Mouse (Mus musculus) kidney, adult 2 months (tissue): ENCODE data around the gene Gm49321. TPM values are rescaled to one million over a fixed set of nuclear protein-coding genes. Genes with fewer than 3 reads are reported as not detected.

ENCODE experiments used
- DNase-seq: peaks from one replicate; pipeline ENCODE4 v3.0.0; 2021
- H3K27ac ChIP-seq: fragments of 200-500 bp; 2 replicates; pipeline ENCODE4 v1.5.1; 2012; ENCODE audit warnings: low read depth, low read length, control low read depth, inconsistent platforms; ENCODE audit not compliant: insufficient read depth
- H3K27me3 ChIP-seq: fragments of 200-500 bp; replicated peaks from 2 replicates; pipeline ENCODE4 v1.6.1; 2012; ENCODE audit warnings: mild to moderate bottlenecking, moderate library complexity, low read length, inconsistent platforms; ENCODE audit not compliant: control insufficient read depth, insufficient read depth
- H3K36me3 ChIP-seq: fragments of 200-500 bp; 2 replicates; pipeline ENCODE4 v1.6.1; 2012; ENCODE audit warnings: mild to moderate bottlenecking, moderate library complexity, low read length, inconsistent platforms; ENCODE audit not compliant: control insufficient read depth, insufficient read depth
- H3K4me1 ChIP-seq: fragments of 200-500 bp; 2 replicates; pipeline ENCODE4 v1.6.1; 2011; ENCODE audit warnings: low read length; ENCODE audit not compliant: control insufficient read depth, insufficient read depth
- H3K4me3 ChIP-seq: fragments of 200-500 bp; 2 replicates; pipeline ENCODE4 v1.5.1; 2011; ENCODE audit warnings: mild to moderate bottlenecking, low read depth, low read length, control low read depth; ENCODE audit not compliant: insufficient read depth
- CTCF ChIP-seq: fragments of 200-500 bp; conservative IDR thresholded peaks from 2 replicates; pipeline ENCODE4 v1.5.1; 2011; ENCODE audit warnings: low read depth, mild to moderate bottlenecking, control low read depth, low read length, moderate library complexity, mixed read lengths; ENCODE audit not compliant: insufficient read depth, insufficient read length
- POLR2A ChIP-seq: fragments of 200-500 bp; IDR thresholded peaks from one replicate; pipeline ENCODE4 v1.6.1; 2011; ENCODE audit warnings: low read depth, low read length, control low read depth
- WGBS: fragments of 180-500 bp; shearing (Covaris S2); methylation state at CpG from one replicate; pipeline ENCODE4 v1.1.7; 2018; 5-methylcytosine and 5-hydroxymethylcytosine counted together
- polyA plus RNA-seq: library from polyadenylated mRNA; depleted of rRNA; stranded (reverse); fragments of >200 nt; gene quantifications from 2 replicates; pipeline ENCODE4 v1.2.3, GENCODE M21; 2012

Gm49321 gene
- polyA plus RNA-seq, 1 experiment: not detected

DNA sequence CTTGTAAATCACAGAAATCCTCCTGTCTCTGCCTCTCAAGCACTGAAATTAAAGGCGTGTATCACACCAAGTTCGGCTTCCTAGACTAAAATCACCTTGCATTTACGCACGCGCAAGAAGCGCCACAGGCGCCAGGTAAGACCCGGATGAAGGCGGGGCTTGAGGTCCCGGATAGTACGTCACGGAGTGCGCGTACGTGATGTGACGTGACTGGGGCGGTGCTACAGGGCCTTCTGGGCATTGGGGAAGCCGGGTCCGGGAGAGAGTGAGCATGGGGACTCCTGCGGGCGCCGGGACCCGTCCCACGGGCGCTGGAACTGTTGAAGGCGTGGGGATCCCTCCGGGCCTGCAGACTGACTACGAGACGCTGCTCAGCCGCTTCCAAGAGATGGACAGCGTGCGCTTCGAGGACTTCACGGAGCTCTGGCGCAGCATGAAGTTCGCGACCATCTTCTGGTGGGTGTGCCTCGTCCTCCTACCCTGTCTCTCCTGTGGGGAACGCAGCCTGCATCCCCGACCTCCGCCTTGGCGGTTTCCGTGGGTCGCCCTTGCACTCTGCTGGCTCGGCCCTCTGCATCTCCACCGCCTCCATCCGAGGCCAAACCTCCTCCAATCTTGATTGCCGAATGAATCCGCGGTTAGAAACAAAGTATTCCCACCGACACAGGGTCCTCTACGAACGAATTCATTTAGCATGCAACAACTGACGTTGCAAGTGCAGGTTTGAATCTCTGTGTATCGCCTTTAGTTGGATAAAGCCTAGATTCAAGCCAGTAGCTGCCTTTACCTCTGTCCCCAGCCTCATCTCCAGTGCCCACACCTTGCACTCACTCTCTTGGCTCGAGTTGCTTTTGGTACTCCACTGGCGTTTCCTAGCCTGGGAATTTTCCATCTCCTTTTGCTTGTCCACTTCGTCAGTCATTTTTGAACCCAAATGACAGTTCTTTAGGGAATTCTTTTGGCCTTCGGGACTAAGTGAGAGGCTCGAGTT, 27.1 kb downstream of the Gm49321 start, which contains the start of gene Snapc1:
Snapc1 (plus strand) TSS at position 191 of the 991 bp plus-strand sequence.
- no peaks in the 10 kb centered on the region for H3K27me3 ChIP-seq
- DNase-seq: peak; percentile 98
- H3K4me3 ChIP-seq: peak within 1 kb of the TSS; percentile 84
- WGBS: 1% methylated on average over 60 of the region's 60 CpGs
- H3K27ac ChIP-seq: peak within 1 kb of the TSS; percentile 46
- peaks cover 3% of the 10 kb centered on the region; the same call in 1 of the 2 replicates for H3K4me1 ChIP-seq
- no peaks in the 10 kb centered on the region; the same call in none of the 2 replicates for H3K36me3 ChIP-seq
- TF ChIP-seq CTCF: no peak
- TF ChIP-seq POLR2A: peak; percentile 73

DNA sequence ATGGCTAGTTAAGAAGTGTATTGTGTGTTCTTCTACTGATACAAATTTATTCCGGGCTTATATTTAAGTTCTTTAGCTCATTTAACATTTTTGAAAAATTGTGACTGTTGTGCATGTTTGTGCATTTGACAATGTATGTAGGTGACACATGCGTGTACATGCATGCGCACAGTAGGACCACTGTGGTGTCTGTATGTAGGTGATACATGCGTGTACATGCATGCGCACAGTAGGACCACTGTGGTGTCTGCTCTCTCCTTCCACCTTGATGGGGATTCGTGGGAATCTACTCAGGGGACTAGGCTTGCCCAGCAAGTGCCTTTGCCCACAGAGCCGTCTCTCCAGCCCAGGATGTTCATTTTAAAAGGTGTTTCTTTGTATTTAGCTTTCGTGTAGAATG, 31.7 kb downstream of the Gm49321 start:
- WGBS: 96% methylated on average over 8 of the region's 8 CpGs
- H3K27me3 ChIP-seq: no peaks in the 10 kb centered on the region
- TF ChIP-seq CTCF (no peak), POLR2A (no peak)

DNA sequence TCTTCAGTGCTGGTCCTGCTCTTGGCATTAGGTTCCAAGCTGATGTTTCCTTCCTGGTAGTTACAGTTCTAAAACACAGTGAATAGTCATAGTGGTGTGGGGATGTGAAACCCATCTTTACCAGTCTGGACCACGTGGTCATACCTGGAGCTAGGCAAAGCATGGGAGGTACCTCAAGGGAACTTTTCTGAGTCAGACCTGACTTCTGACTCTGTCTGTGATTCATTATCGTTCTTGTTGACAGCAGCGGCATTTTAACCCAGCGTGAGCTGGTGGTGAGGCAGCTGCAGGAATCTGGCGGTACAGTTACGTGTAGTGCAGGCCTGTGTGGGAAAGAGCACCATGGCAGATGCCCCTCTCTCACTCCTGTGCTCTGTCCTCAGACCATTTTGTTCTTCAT, 37.1 kb downstream of the Gm49321 start:
- no peak overlapping the region for H3K27ac ChIP-seq
- H3K4me1 ChIP-seq: peaks cover 15% of the 10 kb centered on the region
- DNase-seq: no peak
- H3K36me3 ChIP-seq: peaks cover 14% of the 10 kb centered on the region
- TF ChIP-seq CTCF: no peak
- no peak for TF ChIP-seq POLR2A
- H3K27me3 ChIP-seq: no peaks in the 10 kb centered on the region
- no peak overlapping the region for H3K4me3 ChIP-seq
- WGBS: 88% methylated on average over 6 of the region's 6 CpGs

More for the DNA sequence above, 31.7 kb downstream of the Gm49321 start:
- Histone ChIP-seq H3K4me3 (no peak overlapping the region), H3K27ac (no peak overlapping the region), H3K36me3 (peaks cover 11% of the 10 kb centered on the region), H3K4me1 (peaks cover 3% of the 10 kb centered on the region; the same call in 1 of the 2 replicates)
- DNase-seq: no peak

- WGBS: 29% methylated on average over 3 of the region's 3 CpGs
- Histone ChIP-seq H3K36me3 (peaks cover 3% of the 10 kb centered on the region), H3K27me3 (no peaks in the 10 kb centered on the region), H3K4me1 (peaks cover 18% of the 10 kb centered on the region), H3K27ac (peak overlapping the region; percentile 18), H3K4me3 (no peak overlapping the region)
- DNase-seq: peak; percentile 92
- TF ChIP-seq CTCF (no peak), POLR2A (no peak)
Observed at GRCm38 (mm10) chr12:73978144-73978543, 40.7 kb downstream of the Gm49321 start.

DNA sequence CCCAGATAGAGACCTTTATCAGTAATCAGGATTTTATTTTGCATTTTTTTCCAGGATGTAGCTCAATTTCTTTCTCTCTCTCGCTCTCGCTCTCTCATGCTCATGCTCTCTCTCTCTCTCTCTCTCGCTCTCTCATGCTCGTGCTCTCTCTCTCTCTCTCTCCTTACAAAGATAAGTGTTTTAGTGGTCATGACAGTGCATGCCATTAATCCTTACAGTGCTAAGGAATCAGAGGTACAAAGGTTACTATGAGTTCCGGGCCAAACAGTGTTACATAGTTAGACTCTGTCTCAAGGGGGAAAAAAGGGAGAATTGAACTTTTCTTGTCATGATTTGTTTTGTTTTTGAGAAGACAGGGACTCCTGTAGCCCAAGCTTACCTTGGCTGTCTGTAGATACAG, 42.2 kb downstream of the Gm49321 start:
- WGBS: 76% methylated on average over 5 of the region's 5 CpGs
- Histone ChIP-seq H3K4me1 (peaks cover 18% of the 10 kb centered on the region), H3K36me3 (peaks cover 3% of the 10 kb centered on the region), H3K27ac (no peak overlapping the region; the same call in 1 of the 2 replicates), H3K4me3 (no peak overlapping the region), H3K27me3 (no peaks in the 10 kb centered on the region)
- DNase-seq: peak; percentile 17
- no peak for TF ChIP-seq POLR2A
- no peak for TF ChIP-seq CTCF

DNA sequence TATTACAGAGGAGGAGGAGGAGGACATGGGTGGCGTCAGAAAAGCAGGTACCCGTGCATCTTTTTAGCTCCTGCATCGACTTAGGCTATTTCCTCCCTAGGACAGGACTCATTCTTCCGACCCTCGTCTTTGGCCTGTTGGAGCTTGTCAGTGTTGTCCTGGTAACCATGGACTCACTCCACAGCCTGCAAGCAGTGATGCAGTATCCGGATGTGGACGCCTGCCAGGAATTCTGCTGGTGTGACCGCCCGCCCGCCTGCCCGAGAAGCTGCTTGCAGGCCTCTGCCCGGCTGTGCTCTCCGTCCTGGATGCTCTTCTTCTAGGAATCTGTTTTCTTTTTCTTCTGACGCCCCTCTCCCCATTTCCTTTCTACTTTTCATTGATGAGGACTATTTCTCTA, 45.1 kb downstream of the Gm49321 start:
- H3K4me3 ChIP-seq: no peak overlapping the region
- WGBS: 17% methylated on average over 14 of the region's 14 CpGs

GRCm38 (mm10) chr12:73986299-73986698, 48.8 kb downstream of the Gm49321 start:
- TF ChIP-seq POLR2A (no peak), CTCF (no peak)
- no peak overlapping the region for H3K4me3 ChIP-seq
- no peaks in the 10 kb centered on the region for H3K27me3 ChIP-seq
- no peak overlapping the region for H3K27ac ChIP-seq
- DNase-seq: peak; percentile 82
- 59% methylated on average over 7 of the region's 7 CpGs for WGBS
- no peaks in the 10 kb centered on the region for H3K36me3 ChIP-seq
- H3K4me1 ChIP-seq: no peaks in the 10 kb centered on the region

More for the DNA sequence above, 45.1 kb downstream of the Gm49321 start:
- H3K36me3 ChIP-seq: no peaks in the 10 kb centered on the region
- H3K27ac ChIP-seq: no peak overlapping the region
- TF ChIP-seq CTCF (no peak), POLR2A (no peak)
- H3K4me1 ChIP-seq: peaks cover 16% of the 10 kb centered on the region
- peak; percentile 88 for DNase-seq
- no peaks in the 10 kb centered on the region for H3K27me3 ChIP-seq
